Mouse (Mus musculus): ENCODE measurements at regions not wholly inside any gene's neighbourhood (a gene's known extent, or its start where the extent isn't known, plus 50 kb on each side); places are given as distances from the start of the nearest gene placed in this dataset.

DNA sequence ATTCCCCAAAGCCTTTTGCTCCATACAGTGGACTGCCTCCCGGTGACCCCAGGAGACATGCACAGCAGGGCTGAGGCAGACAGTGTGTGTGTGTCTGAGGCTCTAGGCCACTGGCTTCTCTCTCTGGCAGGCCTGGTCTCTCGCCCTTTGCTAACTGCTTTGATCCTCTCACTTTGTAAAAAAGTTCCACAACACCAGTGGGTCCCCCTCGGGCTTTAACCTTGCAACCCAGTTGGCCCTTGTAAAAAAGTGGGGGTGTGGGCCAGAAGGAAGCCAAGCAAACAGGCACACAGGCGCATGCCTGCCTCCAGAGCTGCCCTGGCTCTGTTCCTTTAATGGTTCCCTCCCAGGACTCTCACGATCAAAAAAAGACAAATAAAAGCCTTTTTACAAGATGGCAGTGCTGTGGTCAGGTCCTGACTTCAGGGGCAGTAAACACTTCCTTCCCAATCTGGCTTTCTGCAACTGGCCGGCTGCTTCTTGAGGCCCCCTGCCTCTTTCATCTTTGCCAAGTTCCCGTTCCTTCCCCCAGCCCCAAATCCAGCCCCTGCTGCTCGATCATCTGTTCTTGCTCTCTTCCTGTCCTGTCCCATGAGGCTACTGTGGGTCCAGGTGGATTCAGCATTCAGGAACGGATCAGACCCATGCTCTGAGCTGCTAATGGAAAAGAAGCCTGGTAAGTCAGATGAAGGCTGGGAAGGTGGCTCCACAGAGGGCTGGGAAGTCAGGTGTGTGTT is 419.0 kb upstream of the Tbx3 start:
- no peaks in the 10 kb centered on the region for H3K27me3 ChIP-seq (ENCODE audit: control insufficient read depth in 1 of 2, insufficient read depth in 2 of 2, low read length in 2 of 2)
- no peak overlapping the region for H3K27ac ChIP-seq (ENCODE audit: control insufficient read depth, low read depth, low read length)
- H3K79me2 ChIP-seq (ENCODE audit: control insufficient read depth, insufficient read depth, low read length, poor library complexity), result no peaks in the 10 kb centered on the region
- H3K4me1 ChIP-seq (ENCODE audit: control insufficient read depth in 1 of 2, insufficient read depth in 2 of 2, low read length in 2 of 2), result no peaks in the 10 kb centered on the region
- H3K36me3 ChIP-seq (ENCODE audit: control insufficient read depth in 1 of 2, insufficient read depth in 2 of 2, low read length in 2 of 2), result no peaks in the 10 kb centered on the region
- no peak for DNase-seq (ENCODE audit: low read depth, low spot score)
- no peaks in the 10 kb centered on the region for H3K9me3 ChIP-seq (replicated peaks; ENCODE audit: insufficient read depth, low read length)
- no peak overlapping the region for H3K4me3 ChIP-seq (ENCODE audit: control insufficient read depth in 1 of 2, insufficient read depth in 1 of 2, low read depth in 2 of 2, low read length in 2 of 2)
- H3K9ac ChIP-seq (ENCODE audit: control insufficient read depth, low read depth, low read length, poor library complexity, severe bottlenecking), result no peak overlapping the region
- TF ChIP-seq RAD21 (IDR thresholded peaks at IDR 0.05; ENCODE audit: low read depth, low read length) (no peak), KAT2A (conservative IDR thresholded peaks at IDR 0.05; ENCODE audit: low read depth, low read length) (no peak)

DNA sequence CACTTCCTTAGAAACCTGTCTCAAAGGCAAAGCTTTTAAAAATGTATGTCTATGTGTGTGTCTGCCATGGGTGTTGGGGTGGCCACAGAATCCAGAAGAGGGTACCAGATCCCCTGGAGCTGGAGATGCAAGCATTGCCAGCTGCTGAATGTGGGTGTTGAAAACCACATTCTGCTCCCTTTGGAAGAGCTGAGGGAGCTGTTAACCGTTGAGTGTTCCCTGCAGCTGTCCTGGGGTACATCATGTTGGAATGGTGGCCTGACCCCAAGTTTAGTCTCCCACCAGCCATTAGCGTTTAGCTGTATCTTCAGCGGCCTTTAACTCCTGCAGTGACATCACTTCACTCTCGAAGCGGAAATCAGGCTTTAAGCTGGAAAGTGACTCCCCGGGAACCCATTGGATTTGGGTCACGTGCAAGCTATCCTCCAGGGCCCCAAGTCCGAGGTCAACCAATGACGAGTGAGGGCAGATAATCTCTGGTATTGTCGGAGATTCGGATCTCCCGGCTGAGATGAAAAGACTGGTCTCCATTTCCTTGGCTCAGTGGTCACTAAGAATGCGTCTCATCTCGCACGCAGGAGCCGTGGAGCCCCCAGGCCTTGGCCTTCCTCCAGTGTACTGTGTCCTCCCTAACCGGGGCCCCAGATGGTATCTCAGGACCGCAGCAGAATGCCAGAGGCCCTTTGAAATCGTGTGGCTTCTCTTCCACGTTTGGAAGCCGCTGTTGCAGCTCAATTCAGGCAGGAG is 412.9 kb upstream of the Tbx3 start:
- Histone ChIP-seq H3K36me3 (ENCODE audit: control insufficient read depth in 1 of 2, insufficient read depth in 2 of 2, low read length in 2 of 2) (no peaks in the 10 kb centered on the region), H3K4me1 (ENCODE audit: control insufficient read depth in 1 of 2, insufficient read depth in 2 of 2, low read length in 2 of 2) (no peaks in the 10 kb centered on the region), H3K27me3 (ENCODE audit: control insufficient read depth in 1 of 2, insufficient read depth in 2 of 2, low read length in 2 of 2) (no peaks in the 10 kb centered on the region), H3K27ac (ENCODE audit: control insufficient read depth, low read depth, low read length) (no peak overlapping the region), H3K9ac (ENCODE audit: control insufficient read depth, low read depth, low read length, poor library complexity, severe bottlenecking) (no peak overlapping the region), H3K4me3 (ENCODE audit: control insufficient read depth in 1 of 2, insufficient read depth in 1 of 2, low read depth in 2 of 2, low read length in 2 of 2) (no peak overlapping the region), H3K9me3 (replicated peaks; ENCODE audit: insufficient read depth, low read length) (no peaks in the 10 kb centered on the region), H3K79me2 (ENCODE audit: control insufficient read depth, insufficient read depth, low read length, poor library complexity) (no peaks in the 10 kb centered on the region)
- TF ChIP-seq NELFE (IDR thresholded peaks at IDR 0.05; ENCODE audit: low read depth, low read length) (no peak), KAT2A (conservative IDR thresholded peaks at IDR 0.05; ENCODE audit: low read depth, low read length) (no peak), RCOR1 (IDR thresholded peaks at IDR 0.05; ENCODE audit: low read depth, low read length) (no peak), E2F4 (IDR thresholded peaks at IDR 0.05; ENCODE audit: borderline replicate concordance, low read depth, low read length) (no peak), HCFC1 (IDR thresholded peaks at IDR 0.05; ENCODE audit: low read depth, low read length) (no peak), RAD21 (IDR thresholded peaks at IDR 0.05; ENCODE audit: low read depth, low read length) (no peak), EP300 (IDR thresholded peaks at IDR 0.05; ENCODE audit: low read depth in 1 of 2, low read length in 2 of 2) (no peak), POLR2A (IDR thresholded peaks at IDR 0.05; ENCODE audit: control insufficient read depth in 1 of 2, insufficient read depth in 1 of 2, low read depth in 1 of 2, low read length in 2 of 2, poor library complexity in 1 of 2) (no peak), USF2 (IDR thresholded peaks at IDR 0.05; ENCODE audit: borderline replicate concordance in 1 of 2, insufficient read depth in 1 of 2, low read depth in 1 of 2, low read length in 2 of 2) (no peak), ETS1 (IDR thresholded peaks at IDR 0.05; ENCODE audit: low read depth, low read length) (no peak), SMC3 (IDR thresholded peaks at IDR 0.05; ENCODE audit: low read depth, low read length) (no peak)
- no peak for DNase-seq (ENCODE audit: low read depth, low spot score)

DNA sequence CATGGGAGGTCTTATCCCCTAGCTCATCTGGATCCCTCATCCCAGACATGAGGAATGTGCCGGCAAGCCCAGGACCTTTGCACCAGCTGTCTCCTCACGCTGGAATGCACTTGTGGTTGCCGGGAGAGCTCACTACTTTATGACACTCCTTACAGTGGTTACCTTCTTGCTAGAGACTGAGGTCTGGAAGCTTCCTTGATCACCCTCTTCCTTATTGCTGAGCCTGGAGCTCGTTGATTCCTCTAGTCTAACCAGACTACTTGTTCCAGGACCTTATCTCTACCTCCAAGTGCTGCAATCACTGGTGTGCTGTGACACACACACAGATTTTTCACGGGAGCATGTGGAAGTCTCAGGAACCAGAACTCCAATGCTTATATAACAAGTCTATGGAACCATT is 411.6 kb upstream of the Tbx3 start:
- no peak for DNase-seq (ENCODE audit: low read depth, low spot score)
- no peak for TF ChIP-seq POLR2AphosphoS5 (IDR thresholded peaks at IDR 0.05; ENCODE audit: borderline replicate concordance, low read depth, low read length)
- no peak for TF ChIP-seq NRF1 (IDR thresholded peaks at IDR 0.05; ENCODE audit: insufficient read depth, low read depth, low read length, poor library complexity, severe bottlenecking)
- no peak for TF ChIP-seq JUND (IDR thresholded peaks at IDR 0.05; ENCODE audit: low read depth, low read length)
- TF ChIP-seq CTCF (IDR thresholded peaks at IDR 0.05 in 2 of 3, conservative IDR thresholded peaks at IDR 0.05 in 1 of 3; ENCODE audit: control insufficient read depth in 1 of 3, insufficient read depth in 1 of 3, low read depth in 2 of 3, low read length in 3 of 3, poor library complexity in 1 of 3, severe bottlenecking in 1 of 3), result no peak
- TF ChIP-seq ZC3H11A (IDR thresholded peaks at IDR 0.05; ENCODE audit: low read depth, low read length), result no peak
- no peaks in the 10 kb centered on the region for H3K27me3 ChIP-seq (ENCODE audit: control insufficient read depth in 1 of 2, insufficient read depth in 2 of 2, low read length in 2 of 2)
- H3K36me3 ChIP-seq (ENCODE audit: control insufficient read depth in 1 of 2, insufficient read depth in 2 of 2, low read length in 2 of 2), result no peaks in the 10 kb centered on the region
- no peak overlapping the region for H3K27ac ChIP-seq (ENCODE audit: control insufficient read depth, low read depth, low read length)
- no peak overlapping the region for H3K9ac ChIP-seq (ENCODE audit: control insufficient read depth, low read depth, low read length, poor library complexity, severe bottlenecking)
- no peaks in the 10 kb centered on the region for H3K4me1 ChIP-seq (ENCODE audit: control insufficient read depth in 1 of 2, insufficient read depth in 2 of 2, low read length in 2 of 2)
- H3K4me3 ChIP-seq (ENCODE audit: control insufficient read depth in 1 of 2, insufficient read depth in 1 of 2, low read depth in 2 of 2, low read length in 2 of 2), result no peak overlapping the region
- H3K79me2 ChIP-seq (ENCODE audit: control insufficient read depth, insufficient read depth, low read length, poor library complexity), result no peaks in the 10 kb centered on the region
- H3K9me3 ChIP-seq (replicated peaks; ENCODE audit: insufficient read depth, low read length), result no peaks in the 10 kb centered on the region
